Mouse (Mus musculus) intestine, embryonic 14.5 days (tissue): Measurements from ENCODE around the gene Zmynd15. TPM values are rescaled to one million over a fixed set of nuclear protein-coding genes. Genes with fewer than 3 reads are reported as not detected.

Source experiments
- ATAC-seq: fragments of 200-750 bp; cut with Nextera tagmentation; replicated peaks from 2 replicates; pipeline ENCODE4 v1.8.0; 2017; ENCODE audit warnings: low read depth, moderate number of reproducible peaks, moderate TSS enrichment, moderate library complexity; ENCODE audit not compliant: low FRiP score, low TSS enrichment
- DNase-seq: peaks from one replicate; pipeline ENCODE4 v3.0.0-alpha.2; 2018; ENCODE audit warnings: low spot score
- H3K27ac ChIP-seq: fragments of 300-500 bp; sonication (generic); 2 replicates; pipeline ENCODE4 v1.5.1; 2014; ENCODE audit warnings: low read depth, mild to moderate bottlenecking, control low read depth
- H3K27me3 ChIP-seq: fragments of 300-500 bp; sonication (generic); replicated peaks from 2 replicates; pipeline ENCODE4 v1.6.1; 2014; ENCODE audit warnings: low read length, control low read depth; ENCODE audit not compliant: control insufficient read depth, insufficient read depth
- H3K36me3 ChIP-seq: fragments of 300-500 bp; sonication (generic); 2 replicates; pipeline ENCODE4 v1.6.1; 2014; ENCODE audit warnings: low read length, control low read depth; ENCODE audit not compliant: control insufficient read depth, insufficient read depth
- H3K4me1 ChIP-seq: fragments of 300-500 bp; sonication (generic); replicated peaks from 2 replicates; pipeline ENCODE4 v1.6.1; 2014; ENCODE audit warnings: low read length, control low read depth, mixed read lengths; ENCODE audit not compliant: control insufficient read depth, insufficient read depth
- H3K4me2 ChIP-seq: fragments of 300-500 bp; sonication (generic); 2 replicates; pipeline ENCODE4 v1.6.1; 2014; ENCODE audit warnings: low read length
- H3K4me3 ChIP-seq: fragments of 300-500 bp; sonication (generic); 2 replicates; pipeline ENCODE4 v1.5.1; 2014; ENCODE audit warnings: low read depth, low read length, control low read depth, mixed read lengths
- H3K9ac ChIP-seq: fragments of 300-500 bp; sonication (generic); 2 replicates; pipeline ENCODE4 v1.6.1; 2014; ENCODE audit warnings: mild to moderate bottlenecking, low read length
- H3K9me3 ChIP-seq: fragments of 300-500 bp; sonication (generic); 2 replicates; pipeline ENCODE4 v1.6.1; 2016; ENCODE audit warnings: low read length, control low read depth; ENCODE audit not compliant: control insufficient read depth
- WGBS: fragments of 180-500 bp; shearing (Covaris S2); extraction: QIAGEN DNeasy Blood & Tissue Kit; methylation state at CpG from one replicate; pipeline ENCODE4 v1.1.7; 2014; 5-methylcytosine and 5-hydroxymethylcytosine counted together
- polyA plus RNA-seq: library from polyadenylated mRNA; unstranded; fragments of >200 nt; fragmentation: Nextera tagmentation; extraction: Ambion mirVana; gene quantifications from 2 replicates; pipeline ENCODE4 v1.2.1, GENCODE M21; 2014

Gene Zmynd15
- polyA plus RNA-seq, 1 experiment from 2014 or later = 0.92 TPM

DNA sequence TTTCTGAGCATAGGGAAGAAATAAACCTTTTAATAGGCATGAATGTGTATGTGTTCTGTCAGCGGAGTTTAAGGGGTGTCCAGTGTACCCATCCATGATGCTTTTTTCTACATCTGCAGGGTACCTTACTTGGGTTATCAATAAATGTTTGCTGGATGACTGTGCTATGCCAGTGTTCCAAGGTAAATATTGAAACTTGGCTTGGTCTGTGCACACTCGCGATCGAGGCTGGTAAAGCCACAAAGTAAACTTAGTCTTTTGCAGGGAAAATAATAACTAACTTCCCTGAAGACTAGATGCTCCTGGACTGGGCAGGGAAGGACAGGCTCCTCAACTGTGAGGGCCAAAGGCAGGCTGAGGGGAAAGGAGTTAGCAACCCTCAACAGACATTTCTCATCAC is 18.6 kb upstream of the Zmynd15 start:
- Histone ChIP-seq H3K9ac (no peak overlapping the region), H3K27me3 (no peaks in the 10 kb centered on the region), H3K27ac (no peak overlapping the region), H3K36me3 (peaks cover 44% of the 10 kb centered on the region), H3K4me1 (no peaks in the 10 kb centered on the region), H3K4me2 (no peak overlapping the region), H3K4me3 (no peak overlapping the region), H3K9me3 (no peaks in the 10 kb centered on the region)
- WGBS = 87% methylated on average over 4 of the region's 4 CpGs
- DNase-seq (no peak), ATAC-seq (no peak)

DNA sequence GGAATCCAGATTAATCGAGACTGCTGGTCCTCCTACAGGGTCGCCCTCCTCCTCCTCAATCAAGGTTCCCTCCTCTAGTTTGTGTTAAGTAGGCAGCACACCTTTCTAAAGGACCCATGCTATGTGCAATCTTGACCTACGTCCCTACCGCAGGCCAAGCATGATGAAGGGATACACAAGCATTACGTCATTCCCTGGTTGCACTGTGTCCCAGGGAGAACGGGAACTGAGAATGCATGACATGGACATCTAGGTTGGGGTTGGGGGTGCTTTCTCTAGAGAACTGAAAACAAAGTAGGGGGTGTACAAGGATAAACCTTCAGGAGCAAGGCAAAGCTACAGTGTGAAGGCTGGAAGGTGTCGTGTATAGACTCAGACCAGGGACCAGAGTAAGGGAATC is 17.4 kb upstream of the Zmynd15 start:
- Histone ChIP-seq H3K4me2 (no peak overlapping the region), H3K9ac (no peak overlapping the region), H3K27ac (no peak overlapping the region), H3K4me3 (no peak overlapping the region), H3K27me3 (no peaks in the 10 kb centered on the region), H3K9me3 (no peaks in the 10 kb centered on the region), H3K36me3 (peaks cover 31% of the 10 kb centered on the region), H3K4me1 (no peaks in the 10 kb centered on the region)
- WGBS = 90% methylated on average over 7 of the region's 7 CpGs
- ATAC-seq = no peak
- DNase-seq = no peak

GRCm38 (mm10) chr11:70443964-70444363 is 15.3 kb upstream of the Zmynd15 start:
- DNase-seq (no peak), ATAC-seq (no peak)
- H3K9me3 ChIP-seq = no peaks in the 10 kb centered on the region
- no peak overlapping the region for H3K27ac ChIP-seq
- H3K36me3 ChIP-seq = peaks cover 12% of the 10 kb centered on the region; the same call in 1 of the 2 replicates
- H3K4me2 ChIP-seq = no peak overlapping the region
- no peak overlapping the region for H3K4me3 ChIP-seq
- H3K4me1 ChIP-seq = no peaks in the 10 kb centered on the region
- no peak overlapping the region for H3K9ac ChIP-seq
- no peaks in the 10 kb centered on the region for H3K27me3 ChIP-seq
- WGBS = 82% methylated on average over 3 of the region's 3 CpGs

DNA sequence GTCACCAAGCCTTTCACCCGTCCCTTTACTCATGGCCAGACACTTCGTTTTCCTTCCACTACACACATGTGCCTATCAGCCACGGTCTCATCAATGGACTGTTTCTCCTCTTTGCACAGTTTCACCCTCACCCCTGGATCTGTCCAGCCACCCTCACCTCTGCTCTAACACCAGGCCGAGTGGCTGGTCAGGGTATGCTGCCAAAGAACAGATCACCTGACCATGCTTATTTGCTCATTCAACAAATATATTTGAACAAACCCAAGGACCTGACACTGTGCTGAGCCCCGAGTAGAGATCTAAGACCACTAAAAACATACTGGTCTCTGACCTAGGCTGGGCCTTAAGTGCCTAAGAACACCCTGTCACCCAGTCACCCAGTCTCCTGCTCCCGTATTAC is 14.6 kb upstream of the Zmynd15 start:
- no peaks in the 10 kb centered on the region for H3K4me1 ChIP-seq
- H3K36me3 ChIP-seq = peaks cover 6% of the 10 kb centered on the region; the same call in 1 of the 2 replicates
- no peak for DNase-seq
- no peak overlapping the region for H3K9ac ChIP-seq
- no peaks in the 10 kb centered on the region for H3K27me3 ChIP-seq
- no peak overlapping the region for H3K27ac ChIP-seq
- H3K4me2 ChIP-seq = no peak overlapping the region
- H3K9me3 ChIP-seq = no peaks in the 10 kb centered on the region
- no peak overlapping the region for H3K4me3 ChIP-seq
- ATAC-seq = no peak
- WGBS = 68% methylated on average over 6 of the region's 6 CpGs

DNA sequence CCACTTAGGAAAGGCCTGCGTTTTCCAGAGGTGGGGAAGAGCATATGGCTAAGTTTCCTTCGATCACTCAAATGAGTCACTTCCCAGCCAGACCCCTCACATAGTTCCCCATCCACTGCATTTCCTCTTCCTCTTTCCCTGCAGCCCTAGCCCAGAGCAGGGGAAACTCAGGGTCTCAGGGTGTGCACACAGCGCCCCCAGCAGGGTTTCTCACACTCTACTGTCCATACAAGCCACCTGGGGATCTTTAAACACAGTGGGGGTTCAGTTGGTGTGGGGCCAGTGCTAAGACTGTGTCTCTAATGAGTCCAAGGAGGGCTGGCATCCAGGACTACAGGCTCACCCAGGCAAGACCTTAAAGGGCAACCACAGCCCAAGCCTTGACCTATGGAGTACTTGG is 12.5 kb upstream of the Zmynd15 start:
- ATAC-seq = no peak
- Histone ChIP-seq H3K9me3 (no peaks in the 10 kb centered on the region), H3K27me3 (no peaks in the 10 kb centered on the region), H3K4me2 (no peak overlapping the region), H3K4me1 (no peaks in the 10 kb centered on the region), H3K36me3 (no peaks in the 10 kb centered on the region), H3K27ac (no peak overlapping the region), H3K9ac (no peak overlapping the region), H3K4me3 (no peak overlapping the region)
- 47% methylated on average over 3 of the region's 3 CpGs for WGBS
- DNase-seq = no peak

GRCm38 (mm10) chr11:70447373-70447772 is 11.9 kb upstream of the Zmynd15 start:
- DNase-seq = no peak
- 64% methylated on average over 1 of the region's 1 CpGs for WGBS
- no peak overlapping the region for H3K4me3 ChIP-seq
- H3K27me3 ChIP-seq = no peaks in the 10 kb centered on the region
- no peak for ATAC-seq
- H3K36me3 ChIP-seq = no peaks in the 10 kb centered on the region
- peaks cover under 1% of the 10 kb centered on the region; the same call in 1 of the 2 replicates for H3K4me1 ChIP-seq
- H3K9ac ChIP-seq = no peak overlapping the region
- no peak overlapping the region for H3K27ac ChIP-seq
- H3K9me3 ChIP-seq = no peaks in the 10 kb centered on the region
- H3K4me2 ChIP-seq = no peak overlapping the region

GRCm38 (mm10) chr11:70450926-70451325 is 8.3 kb upstream of the Zmynd15 start:
- Histone ChIP-seq H3K27ac (no peak overlapping the region), H3K27me3 (no peaks in the 10 kb centered on the region), H3K9me3 (no peaks in the 10 kb centered on the region), H3K4me3 (no peak overlapping the region), H3K36me3 (peaks cover 13% of the 10 kb centered on the region; the same call in 1 of the 2 replicates), H3K4me1 (peaks cover 16% of the 10 kb centered on the region), H3K9ac (no peak overlapping the region), H3K4me2 (no peak overlapping the region)
- no peak for DNase-seq
- 81% methylated on average over 2 of the region's 2 CpGs for WGBS
- ATAC-seq = no peak

DNA sequence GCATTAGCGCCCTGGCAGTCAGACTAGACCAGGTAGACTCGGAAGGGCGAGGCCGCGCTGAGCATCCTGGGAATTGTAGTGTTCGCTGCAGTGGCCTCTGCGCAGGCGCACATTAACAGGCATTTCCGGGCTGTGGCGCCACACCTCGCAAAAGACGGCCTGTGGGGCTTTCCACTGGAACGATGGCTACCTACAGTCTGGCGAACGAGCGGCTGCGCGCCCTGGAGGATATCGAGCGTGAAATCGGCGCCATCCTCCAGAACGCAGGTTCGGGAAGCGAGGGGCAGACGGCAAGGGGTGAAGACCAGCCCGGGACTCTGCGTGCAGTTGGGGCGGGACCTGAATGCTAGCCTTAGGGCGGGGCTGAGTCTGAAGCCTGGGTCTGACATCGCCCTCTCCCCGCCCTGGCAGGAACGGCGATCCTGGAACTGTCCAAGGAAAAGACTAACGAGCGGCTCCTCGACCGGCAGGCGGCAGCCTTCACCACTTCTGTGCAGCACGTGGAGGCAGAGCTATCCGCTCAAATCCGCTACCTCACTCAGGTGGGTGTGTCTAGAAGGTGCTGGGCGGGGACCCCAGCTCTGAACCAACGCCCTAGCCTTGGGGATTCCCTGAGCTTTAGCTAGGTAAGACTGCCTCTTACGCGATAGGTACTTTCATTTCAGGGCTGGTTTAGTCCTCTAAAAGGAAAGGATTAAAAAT is 7.3 kb upstream of the Zmynd15 start, which contains the start of gene Med11:
Gene Med11 (plus strand): TSS at position 123 of the 702 bp plus-strand sequence.
- peak within 1 kb of the TSS; percentile 61 for H3K9ac ChIP-seq
- peak; percentile 98 for DNase-seq
- H3K4me3 ChIP-seq = peak within 1 kb of the TSS; percentile 57
- H3K27ac ChIP-seq = peak within 1 kb of the TSS; percentile 92
- peak; percentile 98 for ATAC-seq
- H3K9me3 ChIP-seq = no peaks in the 10 kb centered on the region
- H3K4me1 ChIP-seq = peaks cover 16% of the 10 kb centered on the region
- peaks cover 13% of the 10 kb centered on the region; the same call in 1 of the 2 replicates for H3K36me3 ChIP-seq
- WGBS = under 1% methylated on average over 46 of the region's 46 CpGs
- H3K27me3 ChIP-seq = no peaks in the 10 kb centered on the region
- H3K4me2 ChIP-seq = peak within 1 kb of the TSS; percentile 73
